Mouse (Mus musculus): Measurements from ENCODE around the gene Dkk3. TPM values are rescaled to one million over a fixed set of nuclear protein-coding genes. Genes with fewer than 3 reads are reported as not detected.
"Not testable (repeated sequence)": the region's sequence is repeated elsewhere in the genome, so short reads cannot be mapped to it uniquely, and the experiment has no call there.

The Dkk3 gene
- polyA plus RNA-seq, 1 experiment from 2014 or later: 25.3 TPM

GRCm38 (mm10) chr7:112100887-112101286, 58.0 kb downstream of the Dkk3 start:
- H3K4me2 ChIP-seq: no peak overlapping the region
- no peak overlapping the region for H3K4me3 ChIP-seq (replicated peaks)
- no peaks in the 10 kb centered on the region for H3K27me3 ChIP-seq
- H3K36me3 ChIP-seq: peaks cover 91% of the 10 kb centered on the region
- H3K27ac ChIP-seq: no peak overlapping the region
- no peaks in the 10 kb centered on the region for H3K9me3 ChIP-seq (replicated peaks)
- no peaks in the 10 kb centered on the region for H3K4me1 ChIP-seq
- 94% methylated on average over 2 of the region's 2 CpGs for WGBS
- H3K9ac ChIP-seq: no peak overlapping the region
- no peak for ATAC-seq (replicated peaks; ENCODE audit: low FRiP score)

GRCm38 (mm10) chr7:112094923-112095322, 63.9 kb downstream of the Dkk3 start:
- not testable (repeated sequence) for H3K27me3 ChIP-seq; ATAC-seq (replicated peaks; ENCODE audit: low FRiP score); H3K9me3 ChIP-seq (replicated peaks); H3K4me3 ChIP-seq (replicated peaks); H3K27ac ChIP-seq; H3K4me2 ChIP-seq; H3K9ac ChIP-seq; H3K4me1 ChIP-seq
- WGBS: 90% methylated on average over 4 of the region's 4 CpGs
- peaks cover 95% of the 10 kb centered on the region for H3K36me3 ChIP-seq

- no peak for ATAC-seq (replicated peaks; ENCODE audit: low FRiP score)
- no peaks in the 10 kb centered on the region for H3K4me1 ChIP-seq
- no peaks in the 10 kb centered on the region for H3K9me3 ChIP-seq (replicated peaks)
- no peaks in the 10 kb centered on the region for H3K27me3 ChIP-seq
- 72% methylated on average over 2 of the region's 2 CpGs for WGBS
- H3K4me2 ChIP-seq: no peak overlapping the region
- no peak overlapping the region for H3K4me3 ChIP-seq (replicated peaks)
- peaks cover 79% of the 10 kb centered on the region for H3K36me3 ChIP-seq
- H3K27ac ChIP-seq: no peak overlapping the region
- H3K9ac ChIP-seq: no peak overlapping the region
These were observed 72.7 kb downstream of the Dkk3 start for GRCm38 (mm10) chr7:112086186-112086585.

- Histone ChIP-seq H3K9me3 (replicated peaks) (no peaks in the 10 kb centered on the region), H3K27ac (no peak overlapping the region), H3K9ac (no peak overlapping the region), H3K4me1 (no peaks in the 10 kb centered on the region), H3K4me3 (replicated peaks) (no peak overlapping the region), H3K27me3 (no peaks in the 10 kb centered on the region), H3K4me2 (no peak overlapping the region), H3K36me3 (peaks cover 78% of the 10 kb centered on the region)
- no peak for ATAC-seq (replicated peaks; ENCODE audit: low FRiP score)
- 41% methylated on average over 4 of the region's 4 CpGs for WGBS
These were observed 73.8 kb downstream of the Dkk3 start for GRCm38 (mm10) chr7:112085062-112085461.

GRCm38 (mm10) chr7:112084222-112084621, 74.6 kb downstream of the Dkk3 start:
- no peak overlapping the region for H3K9ac ChIP-seq
- no peaks in the 10 kb centered on the region for H3K4me1 ChIP-seq
- peaks cover 77% of the 10 kb centered on the region for H3K36me3 ChIP-seq
- H3K9me3 ChIP-seq (replicated peaks): no peaks in the 10 kb centered on the region
- no peak for ATAC-seq (replicated peaks; ENCODE audit: low FRiP score)
- 82% methylated on average over 2 of the region's 2 CpGs for whole genome bisulfite sequencing
- H3K4me3 ChIP-seq (replicated peaks): no peak overlapping the region
- no peak overlapping the region for H3K4me2 ChIP-seq
- no peak overlapping the region for H3K27ac ChIP-seq
- no peaks in the 10 kb centered on the region for H3K27me3 ChIP-seq

- WGBS: 75% methylated on average over 1 of the region's 1 CpGs
- H3K4me3 ChIP-seq (replicated peaks): no peak overlapping the region
- ATAC-seq (replicated peaks; ENCODE audit: low FRiP score): no peak
- no peaks in the 10 kb centered on the region for H3K27me3 ChIP-seq
- H3K9me3 ChIP-seq (replicated peaks): no peaks in the 10 kb centered on the region
- H3K27ac ChIP-seq: no peak overlapping the region
- no peaks in the 10 kb centered on the region for H3K4me1 ChIP-seq
- H3K4me2 ChIP-seq: no peak overlapping the region
- H3K36me3 ChIP-seq: peaks cover 79% of the 10 kb centered on the region
- H3K9ac ChIP-seq: no peak overlapping the region
These were observed 76.2 kb downstream of the Dkk3 start for GRCm38 (mm10) chr7:112082636-112083035.

GRCm38 (mm10) chr7:112074868-112075267, 84.0 kb downstream of the Dkk3 start:
- Histone ChIP-seq H3K4me1 (0 out of 2 replicates have a peak, but pooled peaks cover 5% of the 10 kb centered on the region), H3K27ac (no peak overlapping the region), H3K27me3 (no peaks in the 10 kb centered on the region), H3K4me3 (replicated peaks) (no peak overlapping the region), H3K36me3 (peaks cover 56% of the 10 kb centered on the region), H3K9ac (no peak overlapping the region), H3K4me2 (no peak overlapping the region), H3K9me3 (replicated peaks) (no peaks in the 10 kb centered on the region)
- no peak for ATAC-seq (replicated peaks; ENCODE audit: low FRiP score)
- WGBS: 85% methylated on average over 5 of the region's 5 CpGs

Other genes with a start within 250 kb of the Dkk3 start
- gene Usp47, start 135.6 kb downstream of the Dkk3 start, polyA plus RNA-seq (2015; fragmentation: Nextera tagmentation; extraction: Ambion mirVana): 61.1 and 62.0 TPM in 2 replicates
- gene Mical2, start 66.8 kb upstream of the Dkk3 start, polyA plus RNA-seq (2015; fragmentation: Nextera tagmentation; extraction: Ambion mirVana): 7.3 and 7.5 TPM in 2 replicates

Measured in kidney, embryonic 15.5 days (tissue).